Mouse (Mus musculus) yolk sac, embryonic 10.5 days (tissue): ENCODE measurements around the gene Pcx.
A peak's percentile ranks its signal among the peaks of the same experiment; 100 is the strongest.

ENCODE experiments used
- DNase-seq: peaks from one replicate; pipeline ENCODE4 v3.0.0-alpha.2; 2017; ENCODE audit warnings: low spot score

The Pcx gene

DNA sequence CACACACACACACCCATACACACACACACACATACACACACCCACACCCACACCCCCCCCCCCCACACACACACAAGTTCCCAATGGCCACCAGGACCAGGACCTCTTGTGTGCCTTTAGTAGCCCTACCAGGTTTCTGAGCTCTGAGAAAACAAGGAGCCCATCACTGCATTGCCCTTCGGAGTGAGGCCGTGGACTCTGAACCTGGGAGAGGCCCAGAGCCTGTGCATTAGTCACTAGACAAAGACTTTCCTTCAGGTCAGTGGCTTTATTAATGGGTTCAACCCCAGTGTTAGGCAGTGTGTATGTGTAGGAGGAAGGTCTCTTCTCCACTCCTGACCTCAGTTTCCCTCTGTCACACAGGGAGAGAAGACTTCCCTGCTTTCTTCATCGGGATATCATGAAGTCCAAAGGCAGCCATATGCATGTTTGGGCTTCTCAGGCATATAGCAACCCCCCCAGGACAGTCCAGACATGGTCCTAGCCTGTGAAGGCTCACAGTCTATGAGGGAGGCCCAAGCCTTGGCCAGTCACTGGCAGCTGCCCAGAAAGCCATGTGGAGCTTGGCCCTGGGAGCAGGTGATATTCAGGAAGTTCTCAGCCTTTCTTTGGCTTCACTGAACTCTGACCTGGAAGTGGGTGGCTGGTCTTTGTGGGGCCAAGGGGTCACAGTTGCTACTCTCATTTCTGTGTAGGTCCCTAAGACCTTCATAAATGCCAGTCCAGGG lies 13.6 kb upstream of the Pcx start:
- peak; percentile 50 for DNase-seq

DNA sequence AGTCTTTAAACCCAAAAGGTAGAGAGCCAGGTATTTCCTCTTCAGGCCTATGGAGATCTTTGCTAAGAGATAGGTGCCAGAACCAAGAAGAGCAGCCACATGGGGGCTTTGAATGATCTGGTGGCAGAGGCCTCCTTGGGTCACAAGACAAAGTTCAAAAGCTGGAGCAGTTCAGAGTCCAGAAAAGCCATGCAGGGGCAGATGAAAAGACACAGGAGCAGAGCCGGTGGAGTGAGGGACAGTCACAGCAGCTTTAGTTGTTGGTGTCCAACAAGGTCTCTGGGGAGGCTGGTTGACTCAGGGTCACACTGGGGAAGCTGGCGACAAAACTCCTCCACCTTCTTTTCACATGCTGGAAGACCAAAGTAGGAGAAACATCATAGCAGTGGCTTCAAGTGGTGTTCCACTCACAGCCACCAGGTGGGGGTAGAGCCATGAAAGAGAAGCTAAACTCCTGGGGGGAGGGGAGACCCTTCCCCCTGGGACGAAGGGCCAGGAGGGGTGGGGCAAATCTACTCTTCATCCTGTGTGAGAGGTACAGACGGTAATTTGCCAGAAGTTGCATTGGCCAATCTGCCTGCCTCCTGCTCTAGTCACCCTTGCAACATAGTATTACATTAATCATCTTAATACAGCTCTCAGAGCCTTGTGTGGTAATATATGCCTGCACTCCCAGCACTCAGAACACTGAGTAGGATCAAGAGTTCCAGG lies 12.9 kb upstream of the Pcx start:
- DNase-seq, result peak; percentile 85

DNA sequence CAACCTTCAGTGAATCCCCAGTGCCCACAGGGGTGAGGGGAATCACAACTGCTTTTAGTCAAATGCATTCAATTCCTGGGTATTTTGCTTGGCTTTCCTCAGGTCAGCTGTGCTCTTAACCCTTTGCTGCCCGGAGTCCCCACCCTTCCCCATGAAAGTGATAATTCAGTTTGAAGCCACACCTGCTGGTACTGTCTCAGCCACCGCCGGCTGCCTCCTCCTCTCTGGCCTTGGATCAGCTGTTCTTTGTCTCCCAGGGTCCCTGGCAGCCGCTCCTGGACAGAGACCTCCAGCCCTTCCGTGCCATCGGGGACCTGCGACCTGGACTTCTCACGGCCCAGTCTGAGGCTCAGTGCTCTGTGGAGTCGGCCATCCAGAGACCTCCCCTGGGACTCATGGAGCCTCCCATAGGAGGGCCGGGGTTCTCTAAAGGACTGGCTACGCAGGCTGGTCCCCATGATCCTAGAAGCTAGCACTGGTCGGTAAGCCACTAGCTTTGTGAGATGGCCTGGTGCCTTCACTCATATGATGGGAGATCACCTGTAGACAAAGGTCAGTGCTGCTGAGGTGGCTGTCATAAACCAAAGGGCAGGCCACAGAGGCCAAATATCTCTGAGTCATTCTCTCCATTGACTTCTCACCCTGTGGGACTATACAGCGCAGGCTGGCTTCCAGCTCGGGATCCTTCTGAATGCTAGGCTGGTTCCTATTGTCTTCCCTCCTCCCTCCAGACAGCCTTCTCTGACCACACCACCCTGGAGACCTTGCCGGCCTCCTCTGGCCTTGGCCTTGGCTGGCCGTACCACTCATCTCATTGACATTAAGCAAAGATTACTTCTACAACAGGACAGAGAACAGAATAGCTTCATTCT lies 12.0 kb upstream of the Pcx start, which contains the start of gene 2010003K11Rik:
TSS of gene 2010003K11Rik (minus strand) at position 522 of the 872 bp plus-strand sequence.
- peak; percentile 64 for DNase-seq

DNA sequence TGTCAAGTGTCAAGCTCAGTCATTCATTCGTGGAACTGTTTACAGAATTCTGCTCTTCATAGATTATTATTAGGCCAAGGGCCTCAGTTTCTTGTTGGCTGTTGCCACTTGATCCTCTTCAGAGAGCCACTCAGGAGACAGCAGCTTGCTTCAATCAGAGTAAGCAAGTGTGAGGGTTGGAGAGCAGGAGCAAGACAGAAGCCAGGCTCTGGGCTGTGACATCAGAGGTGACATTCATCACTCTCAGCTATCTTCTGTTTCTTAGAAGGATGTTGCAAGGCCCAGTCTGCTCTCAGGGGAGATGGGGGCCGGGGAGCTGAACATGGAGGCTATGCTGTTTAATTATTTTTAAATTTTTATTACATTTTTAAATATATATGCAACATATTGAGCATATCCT lies 7.6 kb upstream of the Pcx start:
- DNase-seq, result no peak

DNA sequence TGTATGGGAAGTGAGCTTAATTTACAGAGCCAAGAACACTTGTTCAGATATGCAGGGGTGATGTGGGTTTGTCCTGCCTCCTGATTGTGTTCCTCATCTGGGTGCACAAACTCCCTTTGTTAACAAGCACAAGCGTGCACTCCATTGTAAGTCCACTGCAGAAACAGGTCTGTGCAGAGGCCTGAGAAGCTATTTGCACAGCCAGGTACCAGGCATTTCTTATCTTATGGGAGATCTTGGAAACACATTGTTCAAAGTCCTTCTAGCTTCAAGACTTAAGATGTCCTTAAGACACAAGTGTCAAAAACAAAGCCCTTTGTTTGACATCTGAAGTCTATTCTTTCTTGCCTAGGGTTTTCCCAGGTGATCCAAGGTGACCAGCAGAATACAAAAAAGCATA lies 5.4 kb upstream of the Pcx start:
- no peak for DNase-seq

DNA sequence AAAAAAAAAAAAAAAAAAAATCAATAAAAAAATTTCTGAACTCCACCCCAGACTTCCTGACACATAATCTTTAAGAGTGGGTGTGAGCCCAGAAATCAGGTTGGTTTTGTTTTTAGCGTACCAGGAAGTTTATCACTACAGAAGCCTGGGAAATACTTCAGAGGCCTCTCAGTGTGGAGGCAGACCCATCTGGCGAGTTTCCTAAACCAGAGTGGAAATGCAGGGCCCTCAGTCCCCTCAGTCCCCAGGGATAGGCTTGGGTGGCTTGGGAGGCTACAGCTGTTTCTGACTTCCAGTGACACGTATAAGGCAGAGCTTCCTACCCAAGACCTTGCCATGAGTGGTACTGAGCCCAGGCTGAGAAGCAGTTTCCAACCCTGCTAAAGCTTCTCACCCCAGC lies 2.5 kb upstream of the Pcx start:
- DNase-seq, result no peak

DNA sequence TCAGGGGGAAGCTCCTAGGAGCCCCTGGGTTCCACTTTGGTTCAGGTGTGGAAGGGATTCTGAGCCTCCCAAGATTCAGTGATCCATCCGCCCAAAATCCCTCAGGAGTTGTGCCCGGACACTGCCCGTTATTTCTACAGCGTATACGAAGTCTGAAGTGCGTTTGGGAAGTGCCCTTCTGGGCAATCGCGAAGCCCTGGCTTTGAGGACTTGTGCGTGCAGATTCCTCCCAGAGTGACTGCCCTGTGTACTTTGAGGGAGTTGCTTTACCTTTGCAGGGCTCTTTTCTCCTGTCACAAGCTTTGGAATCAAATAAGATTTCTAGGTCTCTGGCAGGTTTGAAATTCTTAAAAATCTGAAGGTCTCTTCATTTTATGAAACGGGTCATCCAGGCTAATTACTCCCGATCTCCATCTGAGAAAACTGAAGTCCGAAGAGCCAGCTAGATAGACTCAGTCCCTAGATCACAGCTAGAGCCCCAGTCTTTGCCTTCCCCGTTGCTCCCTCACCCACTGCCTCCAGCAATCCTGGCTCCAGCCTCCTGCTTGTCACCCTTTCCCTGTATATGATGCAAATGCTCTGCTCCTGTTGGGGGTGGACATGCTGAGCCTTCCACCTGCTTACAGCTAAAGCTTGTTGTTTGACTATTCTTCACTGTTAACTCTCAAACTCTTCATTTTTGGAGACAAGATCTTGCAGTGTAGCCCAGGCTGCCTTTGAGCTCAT lies 1.0 kb downstream of the Pcx start:
- no peak for DNase-seq

DNA sequence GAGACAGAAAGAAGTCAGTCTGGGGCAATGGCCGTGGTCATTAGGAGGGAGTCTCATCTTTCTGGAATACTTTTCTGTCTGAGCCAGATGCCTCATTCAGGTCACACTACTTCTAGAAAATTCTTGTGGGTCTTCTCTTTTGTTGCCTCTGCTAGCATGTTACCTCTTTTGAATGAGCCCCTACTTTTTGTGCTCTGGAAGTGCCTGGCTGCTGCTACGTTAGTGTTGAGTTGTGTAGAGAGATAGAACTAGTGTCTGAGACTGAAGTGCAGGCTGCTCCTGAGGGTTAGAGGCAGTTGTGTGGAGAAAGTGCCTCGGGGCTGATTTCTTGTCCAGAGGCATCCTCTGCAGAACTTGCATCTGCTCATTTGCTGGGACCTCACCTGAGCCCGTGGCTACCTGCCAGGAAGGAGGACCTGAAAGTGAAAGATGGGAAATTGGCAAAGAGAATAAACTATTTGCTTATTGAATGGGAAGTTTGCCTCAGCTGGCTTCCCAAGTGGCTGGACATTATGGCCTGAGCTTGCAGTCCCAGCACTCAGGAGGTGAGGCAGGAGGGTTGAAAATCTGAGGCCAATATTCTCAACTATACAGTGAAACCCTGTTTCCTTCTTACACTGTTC lies 3.1 kb downstream of the Pcx start:
- no peak for DNase-seq

DNA sequence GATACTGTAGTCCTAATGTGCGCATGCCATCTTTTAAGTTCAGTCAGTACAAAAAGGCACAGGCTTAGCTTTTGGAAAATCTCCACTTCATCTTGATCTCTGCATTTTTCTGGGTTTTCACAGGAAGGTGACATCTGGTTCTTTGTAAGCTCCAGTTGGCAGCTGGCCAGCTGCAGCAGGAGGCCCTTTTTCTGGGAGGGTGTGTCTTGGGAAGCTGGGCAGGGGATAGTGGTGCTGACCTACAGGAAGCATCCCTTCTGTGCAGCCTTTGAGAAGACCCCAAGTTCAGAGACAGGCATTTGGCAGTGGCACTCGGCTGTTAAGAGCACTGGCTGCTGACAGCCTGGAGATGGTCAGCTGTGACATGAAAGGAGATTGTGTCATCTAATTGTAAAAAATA lies 5.5 kb downstream of the Pcx start:
- no peak for DNase-seq

DNA sequence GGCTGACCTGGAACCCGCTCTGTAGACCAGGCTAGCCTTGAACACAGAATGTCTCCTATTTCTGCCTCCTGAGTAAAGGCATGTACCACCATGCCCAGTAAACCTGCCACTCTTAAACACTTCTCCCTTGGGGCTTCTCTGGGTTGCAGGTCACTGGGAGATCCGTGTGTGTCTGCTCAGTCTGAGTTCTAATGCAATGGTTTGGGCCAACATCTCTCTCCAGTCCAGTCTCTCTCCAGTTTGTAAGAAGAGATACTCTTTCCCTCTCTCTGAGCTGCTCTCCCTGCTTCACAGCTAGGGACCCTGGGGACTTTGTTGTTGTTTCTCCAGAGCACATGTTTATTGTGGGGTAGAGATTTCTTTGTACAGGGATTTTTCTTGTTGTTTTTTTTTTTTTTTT lies 6.0 kb downstream of the Pcx start:
- no peak for DNase-seq

DNA sequence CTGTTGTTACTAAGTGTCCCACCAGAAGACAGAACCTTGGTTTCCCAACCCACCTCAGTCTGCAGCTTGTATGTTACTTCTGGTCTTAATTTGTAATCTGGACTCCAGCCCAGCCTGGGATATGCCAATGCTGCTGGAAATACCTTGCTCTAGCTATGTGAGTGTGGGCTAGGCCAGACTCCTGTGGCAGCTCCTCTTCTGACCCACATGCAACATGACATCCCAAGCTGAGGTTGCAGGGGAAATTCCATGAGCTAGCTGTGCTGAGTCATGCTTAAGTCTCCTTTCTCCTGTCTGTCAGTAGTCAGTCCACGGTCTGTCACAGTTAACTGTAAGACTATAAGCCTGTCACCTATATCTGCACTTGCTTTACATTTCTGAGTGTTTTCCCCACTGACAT lies 7.2 kb downstream of the Pcx start:
- no peak for DNase-seq

DNA sequence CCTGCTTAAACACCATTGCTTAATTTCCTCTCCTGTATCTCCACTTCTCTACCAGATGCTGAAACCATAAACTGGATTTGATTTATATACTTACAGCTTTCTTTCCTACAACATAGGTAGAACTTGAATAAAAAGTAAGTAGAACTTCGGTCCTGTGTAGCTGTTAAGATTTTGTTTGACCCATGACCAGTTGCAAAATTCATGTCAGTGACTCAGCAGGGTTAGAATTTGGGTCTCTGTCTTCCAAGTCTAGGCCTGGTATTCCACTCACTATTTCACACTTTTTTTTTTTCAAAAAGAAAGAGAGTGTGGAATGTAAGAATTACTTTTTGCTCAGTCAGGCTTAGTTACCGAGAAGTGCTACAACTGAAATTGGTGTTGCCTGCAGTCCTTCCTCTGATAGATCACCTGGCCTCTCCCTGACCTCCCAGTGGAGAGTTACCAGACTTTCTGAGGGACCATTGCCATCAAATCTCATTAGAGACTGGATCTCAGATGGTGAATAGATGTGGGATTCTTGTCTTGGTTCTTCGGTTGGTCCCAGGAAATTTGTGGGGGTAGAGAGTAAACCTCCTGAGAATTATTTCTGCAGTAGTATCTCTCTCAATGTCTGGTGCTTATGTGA lies 11.3 kb downstream of the Pcx start:
- no peak for DNase-seq

DNA sequence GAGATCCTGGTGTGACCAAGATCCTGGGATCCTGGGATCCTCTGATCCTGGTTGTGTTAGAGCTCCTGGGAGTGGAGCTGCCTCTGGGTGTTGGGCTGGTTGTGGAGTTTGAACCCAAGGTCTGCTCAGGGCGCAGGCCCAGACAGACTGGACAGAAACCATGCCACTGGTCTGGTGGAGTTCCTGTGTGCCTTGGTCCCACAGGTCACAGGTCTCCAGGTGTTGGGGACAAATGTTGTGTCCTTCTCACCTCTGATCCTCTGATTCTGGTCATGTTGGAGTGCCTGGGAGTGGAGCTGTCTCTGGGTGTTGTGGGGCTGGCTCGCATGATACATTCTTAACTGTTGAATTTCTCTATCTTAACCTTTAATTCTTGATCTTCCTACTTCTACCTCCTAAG lies 24.4 kb downstream of the Pcx start:
- DNase-seq, result no peak

DNA sequence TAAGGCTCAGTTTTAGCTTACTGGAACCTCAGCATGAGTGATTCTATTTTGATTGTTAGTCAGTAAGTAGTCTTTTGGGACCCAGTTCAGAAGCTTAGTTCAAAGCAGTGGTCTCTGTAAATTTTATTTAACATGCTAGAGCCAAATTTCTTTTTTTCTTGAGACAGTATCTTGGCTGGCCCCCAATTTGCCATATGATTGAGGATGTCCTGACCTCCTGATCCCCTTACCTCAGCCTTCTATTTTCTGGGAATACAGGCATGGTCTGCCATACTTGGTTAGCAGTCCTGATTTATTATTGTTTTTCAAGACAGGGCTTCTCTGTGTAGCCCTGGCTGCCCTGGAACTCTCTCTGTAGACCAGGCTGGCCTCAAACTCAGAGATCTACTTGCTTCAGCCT lies 25.6 kb downstream of the Pcx start:
- DNase-seq, result no peak

DNA sequence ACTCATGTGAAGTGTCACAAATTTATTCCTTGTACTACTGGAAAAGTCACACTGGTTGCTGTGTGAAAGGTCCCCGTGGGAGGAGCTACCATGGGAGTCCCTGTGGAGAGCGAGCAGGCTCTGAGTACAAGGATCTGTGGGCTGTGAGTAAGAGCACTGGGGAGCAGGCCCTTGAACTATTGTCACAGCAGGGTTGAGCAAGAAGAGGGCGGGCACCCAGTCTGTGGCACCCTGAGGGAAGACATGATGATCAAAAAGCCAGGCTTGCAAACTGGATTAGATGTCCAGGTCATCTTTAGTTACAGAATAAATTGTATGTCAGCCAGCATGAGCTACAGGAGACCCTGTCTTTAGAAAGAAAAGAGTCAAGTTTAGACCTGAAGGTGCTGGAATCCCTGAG lies 26.3 kb downstream of the Pcx start:
- no peak for DNase-seq

DNA sequence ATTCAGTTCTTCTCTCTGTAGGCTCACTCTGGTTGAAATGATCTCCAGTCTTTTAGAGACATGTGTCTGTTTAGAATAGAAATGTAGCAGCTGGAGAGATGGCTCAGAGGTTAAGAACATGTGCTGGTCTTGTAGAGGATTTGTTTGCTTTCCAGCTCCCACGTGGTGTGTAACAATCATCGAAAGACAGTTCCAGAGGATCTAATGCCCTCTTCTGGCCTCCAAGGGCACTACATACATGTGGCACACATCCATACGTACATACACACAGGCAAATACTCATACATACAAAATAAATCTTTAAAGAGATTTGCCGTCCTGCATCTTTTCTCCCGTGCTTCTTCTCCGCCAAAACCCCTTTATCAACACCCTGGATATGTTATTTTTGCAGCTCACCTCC lies 30.0 kb downstream of the Pcx start:
- no peak for DNase-seq

DNA sequence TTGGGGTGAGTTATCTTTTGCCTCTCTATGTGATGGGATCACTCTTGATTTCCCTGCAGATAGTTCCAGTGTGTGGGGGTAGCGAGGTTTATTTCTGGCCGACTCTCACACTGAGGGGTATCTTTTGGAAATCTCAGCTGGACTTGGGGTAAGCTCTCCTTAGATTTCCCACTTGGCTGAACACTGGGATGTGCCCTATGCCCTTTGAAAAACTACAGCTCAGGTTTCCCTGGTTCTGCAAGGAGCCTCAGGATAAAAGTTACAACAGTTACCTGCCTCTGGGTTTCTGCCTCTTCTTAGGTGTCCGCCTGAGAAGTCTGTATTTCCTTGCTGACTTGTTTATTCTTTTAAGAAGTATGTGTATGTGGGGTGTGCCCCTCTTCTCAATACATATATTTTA lies 30.7 kb downstream of the Pcx start:
- DNase-seq, result no peak

DNA sequence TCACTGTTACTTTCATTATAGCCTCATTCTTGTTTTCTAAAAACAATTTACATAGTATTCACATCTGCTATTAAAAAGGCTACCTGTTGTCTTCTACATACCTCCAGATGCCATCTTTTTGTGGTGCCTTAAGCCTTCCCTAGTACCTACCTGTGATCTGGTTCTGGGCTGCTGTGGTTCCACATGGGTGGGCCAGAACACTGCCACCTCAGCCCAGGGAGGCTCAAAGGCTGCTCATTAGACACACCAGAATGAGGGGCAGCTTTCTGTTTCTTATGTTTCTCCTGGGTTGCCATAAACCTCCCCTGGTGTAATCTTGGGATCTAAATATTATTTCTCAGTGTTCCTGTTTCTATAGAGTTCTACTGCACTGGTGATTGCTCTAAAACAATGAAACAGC lies 31.8 kb downstream of the Pcx start:
- no peak for DNase-seq

DNA sequence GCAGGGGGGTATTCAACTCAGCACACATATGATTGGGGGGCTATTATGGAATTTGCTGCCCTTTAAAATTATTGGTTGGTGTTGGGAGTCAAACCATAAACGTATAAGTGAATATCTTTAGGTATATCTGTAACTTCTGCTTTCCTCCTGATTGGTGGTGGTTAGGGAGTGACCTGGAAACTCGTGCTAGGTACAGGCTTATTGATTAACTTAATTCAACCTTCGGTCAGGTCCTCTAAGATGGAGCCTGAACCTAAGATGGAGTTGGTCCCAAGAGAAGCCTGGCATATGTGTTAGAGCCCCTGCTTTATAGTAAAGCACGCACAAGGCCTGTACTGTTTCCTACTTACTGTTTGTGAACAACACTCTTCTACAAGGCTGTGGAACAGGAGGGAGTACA lies 34.8 kb downstream of the Pcx start:
- DNase-seq, result no peak

DNA sequence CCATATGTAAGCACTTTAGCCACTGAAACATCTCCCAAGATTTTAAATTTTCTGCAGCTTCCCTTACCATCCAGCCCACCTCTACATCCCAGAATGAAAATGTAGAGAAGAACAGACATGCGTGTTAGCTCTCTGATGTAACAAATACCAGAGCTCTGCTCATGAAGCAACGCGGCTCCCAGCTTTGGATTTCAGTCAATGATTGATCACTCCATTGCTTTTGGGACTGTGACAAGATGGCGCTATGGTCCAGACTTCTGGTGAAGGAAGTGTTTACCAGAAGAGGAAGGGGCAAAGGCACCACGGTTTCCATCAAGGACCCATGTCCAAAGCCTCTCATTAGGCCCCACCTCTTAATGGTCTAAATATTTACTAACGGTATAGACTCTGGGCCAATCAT lies 35.6 kb downstream of the Pcx start:
- DNase-seq, result peak; percentile 31

DNA sequence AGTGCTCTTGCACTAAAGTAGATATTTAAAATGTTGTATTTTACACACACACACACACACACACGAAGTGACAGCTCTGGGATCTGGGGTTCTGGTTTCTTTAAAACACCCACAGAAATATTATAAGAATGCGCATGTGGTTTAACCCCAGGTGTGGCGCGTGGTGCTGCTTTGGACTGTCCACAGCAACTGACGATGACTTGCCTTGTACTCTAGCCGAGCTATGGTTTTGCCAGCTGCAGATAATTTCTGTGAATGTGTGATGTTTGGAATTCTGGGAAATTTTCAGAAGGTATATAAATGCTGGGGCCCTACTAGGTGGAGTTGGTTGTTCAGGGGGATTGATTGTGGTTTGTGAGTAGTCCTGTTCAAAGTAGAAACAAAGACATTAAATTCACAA lies 37.5 kb downstream of the Pcx start:
- no peak for DNase-seq
